Mouse (Mus musculus): ENCODE results near the gene Mdfic.
A peak's percentile ranks its signal among the peaks of the same experiment; 100 is the strongest.
"Not testable (repeated sequence)": the region's sequence is repeated elsewhere in the genome, so short reads cannot be mapped to it uniquely, and the experiment has no call there.

Mdfic gene

DNA sequence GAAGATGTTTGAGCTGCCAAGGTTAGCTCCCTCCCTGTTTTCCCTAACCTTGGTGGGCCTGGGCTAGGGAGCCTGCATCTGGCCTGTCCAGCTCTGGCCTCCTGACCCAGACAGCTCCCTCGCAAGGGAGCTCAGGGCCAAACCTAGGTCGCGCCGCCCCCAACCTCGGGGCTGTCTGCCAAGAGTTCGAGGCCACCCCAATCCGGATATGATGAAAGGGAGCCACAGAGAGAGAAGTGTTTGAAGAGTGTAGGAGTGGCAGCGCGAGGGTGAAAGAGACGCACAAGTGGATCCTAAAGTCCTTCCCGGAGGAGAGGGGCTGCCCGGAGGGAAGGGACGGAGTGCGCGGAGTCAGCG is at the start of gene Mdfic:
Mdfic (plus strand) TSS at position 201 of the 357 bp plus-strand sequence.
- peak; percentile 72 for DNase-seq (ENCODE audit: inconsistent ontology term)

DNA sequence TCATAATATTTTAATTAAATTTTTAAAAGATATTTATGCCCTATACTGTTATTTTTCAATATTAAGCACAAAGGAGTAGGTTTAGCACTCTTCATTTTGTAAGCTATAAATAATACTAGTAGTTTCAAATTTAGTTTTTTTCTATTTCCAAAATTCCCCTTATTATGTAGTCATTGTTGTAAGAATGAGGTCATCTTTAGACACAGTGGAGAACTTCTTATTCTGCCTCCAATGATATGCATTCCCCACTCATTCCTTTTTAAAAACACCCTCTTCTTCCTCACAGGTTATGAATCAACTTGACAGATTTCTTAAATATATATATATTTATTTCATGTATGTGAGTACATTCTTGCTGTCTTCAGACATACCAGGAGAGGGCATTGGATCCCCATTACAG is 49.1 kb upstream of the Mdfic start:
- no peak for DNase-seq (ENCODE audit: inconsistent ontology term)

DNA sequence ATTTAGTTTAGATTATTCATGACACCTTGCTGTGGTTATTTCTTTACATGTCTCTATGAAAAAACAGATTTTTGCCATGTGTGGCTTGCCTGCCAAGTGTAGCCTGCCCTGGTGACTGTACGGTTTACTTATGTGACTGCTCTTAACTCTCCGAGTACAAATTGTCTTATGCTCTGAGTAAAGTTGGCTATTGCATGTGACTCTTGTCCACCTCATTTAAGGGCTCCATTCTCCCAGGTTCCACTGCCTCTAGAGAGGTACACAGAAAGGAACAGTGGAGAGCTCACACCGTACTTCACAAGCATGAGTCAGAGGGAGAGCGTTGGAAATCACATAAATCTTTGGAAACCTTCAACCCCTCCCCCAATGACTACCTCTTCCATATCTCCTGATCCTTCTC is 10.4 kb upstream of the Mdfic start:
- no peak for DNase-seq (ENCODE audit: inconsistent ontology term)

DNA sequence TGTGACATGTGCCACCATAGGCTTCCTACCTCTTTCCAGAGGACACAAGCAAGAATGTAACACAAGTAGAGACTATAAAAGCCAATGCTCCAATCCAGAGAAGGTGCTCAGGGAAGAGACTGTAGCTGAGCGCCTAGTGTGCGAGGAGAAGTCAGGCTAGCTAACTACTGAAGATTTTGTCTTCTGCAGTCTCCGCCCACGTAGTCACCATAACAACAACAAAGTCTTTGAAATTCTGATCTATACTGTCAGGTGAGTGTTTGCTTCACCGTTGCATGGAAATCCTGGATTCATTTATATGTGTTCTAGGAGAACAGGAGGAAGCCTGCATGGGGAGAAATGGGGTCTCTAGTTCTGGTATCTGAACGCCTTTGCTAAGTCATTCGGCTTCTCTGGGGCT is 9.8 kb upstream of the Mdfic start:
- no peak for DNase-seq (ENCODE audit: inconsistent ontology term)

DNA sequence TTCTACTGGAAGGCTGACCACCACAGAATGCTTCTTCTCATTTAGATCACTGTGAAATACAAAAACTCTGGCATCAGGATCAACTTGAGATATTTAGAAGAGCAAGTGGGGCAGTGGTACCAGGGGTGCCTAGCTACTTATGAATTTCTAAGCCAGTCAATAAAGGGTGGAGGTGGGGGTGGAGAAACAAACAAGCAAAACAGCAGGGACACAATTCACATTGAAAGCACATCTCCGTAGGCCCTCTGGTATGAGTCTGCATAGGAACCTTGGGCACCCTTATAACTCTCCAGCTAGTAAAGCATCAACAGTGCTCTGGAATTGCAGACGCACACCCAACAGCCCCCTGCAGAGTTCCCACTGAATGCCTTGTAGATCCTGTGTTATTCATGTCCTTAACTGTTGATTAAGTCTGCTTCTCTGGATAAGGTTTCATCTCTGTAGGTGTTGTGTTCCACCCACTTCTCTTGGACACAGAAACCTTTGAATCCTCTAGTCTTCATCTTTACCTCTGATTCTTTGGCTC is 7.5 kb upstream of the Mdfic start:
- no peak for DNase-seq (ENCODE audit: inconsistent ontology term)

DNA sequence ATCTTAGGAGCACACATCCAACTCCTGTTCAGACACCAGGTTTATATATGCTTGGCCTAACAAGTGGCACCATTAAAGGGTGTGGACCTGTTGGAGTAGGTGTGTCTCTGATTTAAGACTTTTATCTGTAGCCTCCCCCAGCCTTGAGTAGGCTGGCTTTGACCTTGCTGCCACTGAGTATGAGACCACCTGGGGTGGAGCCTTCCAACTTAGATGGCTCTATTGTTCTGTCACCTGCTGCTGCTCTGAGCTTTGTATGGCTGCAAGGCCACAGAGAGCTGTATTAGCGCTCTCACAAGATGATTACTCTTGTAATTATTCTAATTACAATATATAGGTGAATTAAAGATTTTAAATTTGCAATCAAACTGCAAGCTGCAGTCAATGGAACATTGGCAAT is 6.4 kb upstream of the Mdfic start:
- DNase-seq (ENCODE audit: inconsistent ontology term), result not testable (repeated sequence)

DNA sequence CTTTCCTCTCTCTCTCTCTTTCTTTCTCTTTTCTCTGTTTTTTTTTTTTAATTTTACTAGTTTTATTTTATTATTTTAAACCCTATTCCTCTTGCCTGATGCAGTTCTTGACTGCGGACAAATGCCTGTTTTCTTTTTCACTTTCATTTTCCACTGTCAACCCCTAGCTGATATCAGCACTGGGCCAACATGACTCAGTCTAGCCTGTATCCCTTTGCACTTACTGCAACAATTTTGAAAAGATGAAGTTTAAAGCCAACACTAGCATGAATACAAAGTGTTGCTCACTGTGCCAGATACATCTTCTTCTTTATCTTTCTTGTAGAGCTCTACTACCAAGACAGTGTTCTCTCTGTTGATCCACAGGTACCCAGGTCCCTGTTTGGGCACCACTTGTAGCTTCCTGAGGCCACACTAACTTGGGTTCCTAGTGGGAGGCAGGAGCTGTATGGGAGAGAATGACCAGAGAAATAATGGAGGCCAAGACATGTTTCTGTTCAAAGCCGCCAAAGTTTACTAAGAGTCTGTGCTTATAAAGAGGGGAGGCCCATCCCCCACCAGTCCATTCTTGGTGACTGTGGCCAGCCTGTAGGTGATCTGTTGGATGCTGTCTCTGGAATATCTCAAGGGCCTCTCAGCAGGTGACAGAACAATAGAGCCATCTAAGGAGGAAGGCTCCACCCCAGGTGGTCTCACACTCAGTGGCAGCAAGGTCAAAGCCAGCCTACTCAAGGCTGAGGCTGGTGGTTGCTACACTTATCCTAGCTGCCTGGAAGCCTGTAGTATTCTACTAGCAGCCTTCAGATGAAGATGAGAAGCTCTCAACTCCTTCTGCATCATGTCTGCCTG is 5.2 kb upstream of the Mdfic start:
- no peak for DNase-seq (ENCODE audit: inconsistent ontology term)

DNA sequence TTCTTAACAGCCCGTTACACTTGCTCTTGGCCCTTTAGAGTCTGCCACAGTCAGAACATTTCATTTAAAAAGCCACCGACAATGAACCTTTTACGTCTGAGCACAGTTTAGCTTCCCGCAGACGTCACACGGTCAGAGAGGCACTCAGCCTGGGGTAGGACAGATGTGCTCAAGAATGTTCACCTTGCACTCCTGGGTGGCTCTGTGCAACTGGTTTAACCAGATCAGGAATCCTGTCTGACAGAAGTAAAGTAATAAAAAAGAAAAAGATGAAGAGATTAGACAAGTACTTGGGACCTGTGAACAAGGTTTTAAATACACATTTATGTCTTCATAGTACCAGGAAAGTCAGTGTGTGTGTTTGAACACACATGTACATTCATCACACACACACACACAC is 542 bp upstream of the Mdfic start:
- no peak for DNase-seq (ENCODE audit: inconsistent ontology term)

DNA sequence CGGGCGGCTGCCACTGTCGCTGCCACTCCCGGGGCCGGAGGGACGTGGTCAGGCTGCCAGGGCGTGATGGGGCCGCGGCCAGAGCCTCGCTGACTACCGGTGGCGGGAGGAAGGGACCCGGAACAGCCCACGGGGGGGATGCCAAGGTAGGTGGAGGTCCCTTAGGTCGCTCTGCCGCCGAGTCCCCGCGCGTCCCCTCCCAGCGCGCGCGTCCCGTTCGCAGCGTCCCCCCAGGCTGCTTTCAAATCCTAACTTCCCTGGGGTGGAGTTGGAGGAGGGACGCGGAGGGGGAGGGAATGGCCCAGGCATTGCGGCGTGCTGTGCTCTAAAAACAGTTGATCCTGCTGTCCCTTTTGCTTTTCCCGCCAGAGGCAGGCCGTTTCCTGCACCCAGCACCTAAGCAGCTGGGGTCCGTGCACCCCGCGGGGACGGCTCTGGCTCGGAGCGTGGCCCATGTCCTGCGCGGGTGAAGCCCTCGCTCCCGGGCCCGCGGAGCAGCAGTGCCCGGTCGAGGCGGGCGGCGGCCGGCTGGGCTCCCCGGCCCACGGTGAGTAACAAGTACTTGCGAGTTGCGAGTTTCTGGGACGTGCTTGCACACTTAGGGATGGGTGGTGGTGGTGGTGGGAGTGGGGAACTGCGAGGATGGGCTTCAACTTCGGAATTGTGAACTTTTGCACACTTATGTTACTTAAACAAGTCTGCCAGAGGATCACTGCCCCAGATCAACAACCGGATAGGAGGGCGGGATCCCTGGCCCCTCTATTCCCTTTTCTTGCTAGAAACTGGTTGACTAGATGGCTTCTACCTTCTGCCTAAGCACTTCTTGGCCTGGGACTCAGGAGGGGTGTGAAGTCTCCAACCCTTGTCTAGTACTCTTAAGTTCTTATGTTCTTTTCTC is 606 bp downstream of the Mdfic start:
- peak; percentile 78 for DNase-seq (ENCODE audit: inconsistent ontology term)

DNA sequence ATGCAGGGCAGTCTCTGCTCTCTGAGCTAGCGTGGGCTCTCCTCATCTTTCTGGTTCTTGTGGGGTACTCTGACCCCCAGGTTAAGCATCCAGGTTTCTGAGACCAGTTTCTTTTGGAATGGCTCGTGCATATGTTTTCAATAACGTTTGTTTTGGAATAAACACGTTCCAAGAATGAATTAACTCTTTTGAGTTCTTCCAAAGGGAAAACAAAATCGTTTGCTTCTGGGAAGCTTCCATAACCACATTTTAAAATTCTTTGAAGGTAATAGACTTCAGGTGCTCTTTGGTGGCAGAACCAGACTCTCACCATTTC is 1.2 kb downstream of the Mdfic start:
- DNase-seq (ENCODE audit: inconsistent ontology term), result no peak

DNA sequence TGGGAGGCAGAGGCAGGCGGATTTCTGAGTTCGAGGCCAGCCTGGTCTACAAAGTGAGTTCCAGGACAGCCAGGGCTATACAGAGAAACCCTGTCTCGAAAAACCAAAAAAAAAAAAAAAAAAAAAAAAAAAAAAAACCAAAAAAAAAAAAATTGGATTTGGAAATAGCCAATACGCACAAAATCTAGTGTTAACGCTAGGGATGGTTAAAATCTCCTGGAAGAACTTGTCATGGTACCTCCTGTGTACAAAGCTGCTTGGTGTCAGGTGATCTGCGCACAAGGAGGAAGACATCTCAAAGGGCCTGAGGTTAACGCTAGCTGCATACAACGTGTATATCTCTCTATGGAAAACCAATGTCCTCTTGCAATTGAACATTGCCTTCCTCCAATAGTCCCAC is 2.2 kb downstream of the Mdfic start:
- not testable (repeated sequence) for DNase-seq (ENCODE audit: inconsistent ontology term)

DNA sequence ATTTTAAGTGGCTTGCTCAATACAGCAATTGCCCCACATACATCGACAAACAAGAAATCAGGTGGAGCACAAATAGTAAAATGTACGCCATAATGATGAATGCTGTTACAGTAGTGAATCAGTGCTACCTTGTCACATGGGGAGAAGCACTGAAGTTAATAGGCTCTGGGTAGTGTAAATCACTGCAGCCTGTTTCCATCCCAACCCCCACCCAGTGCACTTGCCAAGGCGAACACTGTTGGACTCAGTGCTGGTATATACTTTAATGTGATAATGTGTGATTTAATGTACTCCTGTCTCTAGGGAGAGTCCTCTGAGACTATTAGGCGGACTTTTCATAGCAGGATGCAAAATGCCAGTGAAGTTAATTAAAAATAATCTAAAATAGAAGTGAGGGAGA is 3.8 kb downstream of the Mdfic start:
- DNase-seq (ENCODE audit: inconsistent ontology term), result no peak

DNA sequence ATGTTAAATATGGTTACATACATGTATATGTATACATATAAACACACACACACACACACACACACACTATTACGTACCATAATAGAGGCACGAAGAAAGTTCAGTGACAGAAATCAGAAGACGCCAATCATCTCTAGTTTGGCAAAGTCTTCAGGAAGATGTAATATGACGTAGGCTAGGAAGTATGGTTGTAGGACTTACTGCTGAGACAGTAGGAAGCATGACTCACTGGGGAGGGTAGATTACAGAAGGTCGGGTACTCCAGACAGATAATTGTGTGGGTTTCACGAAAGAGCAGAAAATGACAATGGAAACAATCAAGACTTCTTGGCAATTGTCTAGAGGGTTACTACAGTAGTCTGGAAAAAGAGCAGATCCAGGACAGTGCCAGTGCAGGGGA is 6.0 kb downstream of the Mdfic start:
- DNase-seq (ENCODE audit: inconsistent ontology term), result peak; percentile 33

DNA sequence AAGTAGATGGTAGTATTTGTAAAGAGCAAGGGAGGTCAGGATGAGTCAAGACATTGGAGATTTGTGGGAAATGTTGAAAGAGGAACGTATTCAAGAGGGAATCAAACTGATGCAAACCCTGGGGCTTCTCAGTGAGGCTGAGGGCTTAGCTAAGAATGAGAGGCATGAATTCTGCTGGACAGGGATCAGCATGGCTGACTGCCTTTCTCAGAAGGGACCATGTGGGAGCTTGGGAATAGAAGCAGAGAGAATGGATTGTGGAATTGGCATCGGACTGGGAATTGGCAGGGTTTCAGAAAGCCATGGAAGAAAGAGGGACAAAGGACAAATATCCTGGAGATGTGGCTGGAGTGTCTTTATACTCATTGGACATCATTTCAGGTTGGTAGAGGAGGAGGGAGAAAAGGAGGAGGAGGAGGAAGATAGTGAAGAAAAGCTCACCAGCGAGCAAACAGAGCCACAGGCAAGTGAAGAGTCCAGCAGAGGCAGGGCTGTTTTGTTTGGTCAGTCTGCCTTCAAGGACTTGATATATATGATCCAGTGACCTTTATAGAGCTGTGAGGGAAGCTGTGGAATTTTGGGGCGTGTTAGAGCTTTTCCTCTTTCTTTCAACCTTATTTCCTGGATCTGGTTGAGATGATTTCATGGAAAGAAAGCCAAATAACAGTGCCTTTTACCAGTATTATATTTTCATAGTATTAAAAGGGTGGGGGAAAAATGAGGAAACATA is 7.4 kb downstream of the Mdfic start:
- DNase-seq (ENCODE audit: inconsistent ontology term), result peak; percentile 73

DNA sequence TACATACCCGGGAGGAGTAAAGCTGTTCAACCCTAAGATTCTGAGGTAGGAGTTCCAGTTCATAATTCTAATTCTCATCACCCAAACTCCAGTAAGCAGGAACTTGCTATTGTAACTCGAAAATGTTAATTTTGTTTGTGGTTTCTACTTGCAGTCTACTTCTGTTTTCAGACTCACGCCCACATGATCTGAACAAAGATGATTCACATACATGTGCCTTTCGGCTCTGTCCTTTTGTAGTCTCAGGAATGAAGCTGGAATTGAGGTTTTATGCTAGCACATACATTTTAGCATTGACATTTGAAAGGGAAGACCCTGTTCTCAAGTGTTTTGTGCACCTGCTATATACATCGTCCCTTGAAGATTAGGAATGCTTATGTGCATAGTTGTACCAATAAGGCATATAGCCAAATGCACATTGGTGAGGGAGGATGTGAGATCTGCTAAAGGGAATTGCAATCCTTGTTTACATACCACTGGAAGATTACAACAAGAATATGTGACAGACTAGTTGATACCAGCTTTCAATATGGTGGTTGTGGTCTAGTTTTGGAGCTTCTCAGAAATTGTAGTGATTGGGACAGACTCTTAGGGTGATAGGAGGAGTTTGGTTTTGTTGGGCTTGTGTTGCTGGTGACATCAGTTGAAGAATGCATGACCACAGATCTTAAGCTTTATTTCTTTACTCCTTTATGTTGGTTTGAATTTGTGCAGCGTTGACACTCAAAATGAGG is 8.6 kb downstream of the Mdfic start:
- DNase-seq (ENCODE audit: inconsistent ontology term), result peak; percentile 26

DNA sequence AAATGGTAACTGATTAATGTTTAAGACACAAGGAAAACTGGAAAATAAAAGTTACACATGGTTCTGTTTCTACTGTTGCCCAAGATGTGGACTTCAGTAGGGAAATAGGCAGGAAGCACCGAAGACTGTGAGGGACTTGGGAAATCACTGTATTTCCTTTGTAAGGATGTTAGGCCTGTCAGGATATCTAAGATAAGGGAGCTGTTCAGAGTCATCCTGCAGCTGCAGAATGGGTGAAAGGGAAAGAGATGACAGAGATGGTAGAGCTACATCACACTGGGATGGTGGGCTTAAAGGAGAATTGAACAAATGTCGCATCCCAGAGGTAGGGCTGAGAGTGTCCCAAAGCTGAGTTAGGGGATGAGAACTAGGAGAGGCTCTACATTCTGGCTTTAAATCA is 9.8 kb downstream of the Mdfic start:
- DNase-seq (ENCODE audit: inconsistent ontology term), result no peak

DNA sequence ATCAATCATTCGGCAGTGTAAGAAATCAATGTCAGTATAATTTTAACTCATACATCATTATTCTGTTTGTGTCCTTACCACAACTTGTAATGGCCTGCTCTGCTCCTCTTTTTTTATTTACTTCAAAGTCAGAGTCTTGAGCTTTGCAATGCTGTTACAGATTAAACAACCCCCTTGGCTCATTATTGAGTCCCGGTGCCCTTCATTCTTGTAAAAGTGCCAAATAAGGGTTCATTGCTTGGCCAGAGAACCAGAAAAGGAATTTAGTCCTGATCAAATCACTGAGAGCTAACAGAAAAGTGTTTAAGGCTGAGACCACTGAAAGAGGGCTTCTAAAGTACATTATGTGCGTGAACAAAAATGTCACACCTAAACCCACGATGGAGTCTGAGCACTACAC is 10.2 kb downstream of the Mdfic start:
- DNase-seq (ENCODE audit: inconsistent ontology term), result peak; percentile 72

DNA sequence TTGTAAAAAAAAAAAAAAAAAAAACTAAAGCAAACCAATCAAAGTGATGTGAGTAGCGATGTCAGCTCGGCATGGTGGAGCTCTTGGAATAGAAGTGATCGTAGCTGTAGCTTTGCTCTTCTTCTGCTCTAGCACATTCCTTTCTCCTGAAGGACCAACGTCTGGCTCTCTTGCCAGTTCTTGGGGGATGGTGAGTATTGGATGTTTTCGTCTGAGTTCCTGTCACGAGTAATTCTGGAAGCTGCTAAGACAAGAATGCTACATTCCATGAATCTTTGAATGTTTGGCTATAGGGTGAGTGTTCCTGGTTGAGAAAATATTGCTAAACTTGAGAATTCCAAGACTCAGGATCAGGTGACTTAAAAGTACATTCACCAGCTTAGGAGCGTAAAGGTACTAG is 11.0 kb downstream of the Mdfic start:
- peak; percentile 43 for DNase-seq (ENCODE audit: inconsistent ontology term)

DNA sequence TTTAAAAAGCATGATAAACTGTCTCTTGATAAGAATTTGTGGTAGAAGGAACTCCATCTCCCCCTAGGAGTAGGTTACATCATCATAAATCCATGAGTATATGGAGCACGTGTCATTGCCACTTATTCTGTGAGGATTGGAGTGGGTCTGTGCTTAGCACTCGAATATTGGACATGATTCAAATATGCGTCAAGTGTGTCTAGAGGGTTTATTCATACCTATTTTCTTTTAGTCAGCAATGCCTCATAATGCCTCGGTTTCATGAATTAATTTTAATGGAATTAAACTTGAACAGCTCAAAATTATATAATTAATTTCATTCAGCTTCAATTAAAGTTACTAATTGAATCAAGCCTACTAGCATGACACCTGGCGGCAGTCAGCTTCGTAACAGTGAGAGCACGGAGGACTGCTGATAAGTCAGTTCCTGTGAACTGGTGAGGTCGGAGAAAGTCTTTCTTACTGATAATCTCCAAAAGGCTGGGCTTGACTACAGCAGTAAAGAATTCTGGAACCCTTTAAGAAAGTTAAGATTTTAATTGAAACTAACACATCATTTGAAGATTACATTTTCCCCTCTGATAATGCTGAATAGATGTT is 17.0 kb downstream of the Mdfic start:
- DNase-seq (ENCODE audit: inconsistent ontology term), result peak; percentile 40

DNA sequence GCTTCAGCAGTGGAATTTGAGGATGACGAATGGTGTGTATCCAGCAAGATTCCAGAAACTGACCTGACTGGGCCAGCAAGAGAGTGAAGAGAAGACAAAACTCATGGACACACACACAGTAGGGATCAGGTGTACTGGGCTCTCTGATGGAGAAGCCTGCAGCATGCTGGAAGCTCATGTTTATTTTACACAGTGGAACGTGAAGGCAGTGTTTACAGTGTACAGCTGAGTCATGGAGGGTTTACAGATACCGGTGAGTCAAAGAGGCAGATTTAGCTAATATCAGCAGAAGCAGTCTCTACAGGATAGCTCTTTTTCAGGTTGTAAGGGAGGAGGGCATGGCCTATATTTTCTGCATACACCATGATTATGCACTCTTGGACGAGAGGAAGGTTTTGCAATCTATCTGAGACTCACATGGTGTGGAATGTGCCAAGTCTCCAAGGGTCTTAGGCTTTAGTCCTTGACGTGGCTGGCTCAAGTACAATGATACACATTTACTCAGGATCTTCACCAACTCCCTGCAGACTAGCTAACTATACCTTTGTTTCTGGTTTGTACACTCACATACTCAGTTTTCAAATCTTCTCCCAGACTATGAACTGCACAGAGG is 18.0 kb downstream of the Mdfic start:
- DNase-seq (ENCODE audit: inconsistent ontology term), result peak; percentile 53

DNA sequence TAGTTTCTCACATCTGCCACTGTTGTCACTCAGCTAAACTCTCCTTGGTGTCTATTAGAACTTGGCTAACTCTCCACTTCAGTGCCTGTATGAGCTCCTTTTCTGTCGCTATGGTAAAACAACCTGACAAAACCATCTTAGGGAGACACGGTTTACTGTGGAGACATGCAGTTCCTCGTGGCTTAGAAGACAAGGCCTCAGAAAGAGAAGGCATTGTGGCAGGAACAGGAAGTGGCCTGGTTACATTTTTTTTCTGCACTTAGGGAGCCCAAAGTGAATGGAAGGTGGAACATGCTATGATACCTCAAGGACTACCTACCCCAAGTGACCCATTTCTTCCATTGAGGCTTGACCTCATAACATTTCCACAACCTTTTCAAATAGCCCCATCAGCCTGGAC is 18.7 kb downstream of the Mdfic start:
- DNase-seq (ENCODE audit: inconsistent ontology term), result no peak
